Mouse (Mus musculus) embryo, embryonic 10 days (tissue): ENCODE results near the gene Ccdc86.

Experiments
- DNase-seq: peaks from one replicate; pipeline ENCODE4 v3.0.0-alpha.2; 2015; ENCODE audit warnings: low spot score

Gene Ccdc86

DNA sequence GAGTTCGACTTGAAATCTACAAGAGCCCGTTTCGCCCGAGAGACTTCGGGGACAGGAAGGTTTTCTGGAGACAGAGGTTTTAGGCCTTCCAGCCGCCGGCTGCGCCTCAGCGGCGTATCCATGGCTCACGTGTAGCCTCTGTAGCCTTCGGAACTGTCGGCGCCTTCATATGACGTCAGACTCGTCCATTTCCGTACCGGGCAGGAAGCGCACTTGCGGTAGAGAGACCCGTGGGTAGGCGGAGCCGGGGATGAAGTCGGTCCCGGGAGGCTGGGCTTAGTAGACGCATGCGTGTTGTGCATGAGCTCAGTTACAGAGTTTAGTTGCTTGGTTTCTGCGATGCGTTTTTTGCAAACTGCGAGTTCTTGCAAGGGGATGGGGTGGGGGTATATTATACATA lies at the start of gene Ccdc86:
TSS of gene Ccdc86 (minus strand) at position 155 of the 400 bp plus-strand sequence.
- peak; percentile 100 for DNase-seq

- DNase-seq = no peak
These were observed 44.1 kb upstream of the Ccdc86 start, which contains the start of gene Ms4a15 for GRCm38 (mm10) chr19:10993150-10993549. TSS of gene Ms4a15 (minus strand) at chr19:10993250.

DNA sequence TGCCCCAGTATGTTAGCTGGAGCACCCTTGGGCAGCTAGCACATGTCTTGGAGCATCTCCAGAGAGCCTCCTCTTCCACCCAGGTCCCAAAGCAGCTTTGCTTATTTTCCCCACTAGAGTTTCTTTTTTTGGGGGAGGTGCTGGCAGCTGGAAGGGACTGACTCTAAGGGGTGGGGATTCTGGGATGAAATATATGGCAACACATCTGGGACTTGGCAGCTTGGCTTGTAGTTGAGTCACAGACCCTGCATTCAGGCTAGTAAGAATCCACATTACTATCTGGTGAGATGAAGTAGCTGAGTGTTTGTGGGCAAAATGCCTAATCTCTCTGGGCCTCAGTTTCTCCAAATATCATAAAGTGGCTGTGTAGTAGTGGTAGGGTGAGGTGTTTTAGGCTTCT lies 42.8 kb upstream of the Ccdc86 start:
- no peak for DNase-seq

DNA sequence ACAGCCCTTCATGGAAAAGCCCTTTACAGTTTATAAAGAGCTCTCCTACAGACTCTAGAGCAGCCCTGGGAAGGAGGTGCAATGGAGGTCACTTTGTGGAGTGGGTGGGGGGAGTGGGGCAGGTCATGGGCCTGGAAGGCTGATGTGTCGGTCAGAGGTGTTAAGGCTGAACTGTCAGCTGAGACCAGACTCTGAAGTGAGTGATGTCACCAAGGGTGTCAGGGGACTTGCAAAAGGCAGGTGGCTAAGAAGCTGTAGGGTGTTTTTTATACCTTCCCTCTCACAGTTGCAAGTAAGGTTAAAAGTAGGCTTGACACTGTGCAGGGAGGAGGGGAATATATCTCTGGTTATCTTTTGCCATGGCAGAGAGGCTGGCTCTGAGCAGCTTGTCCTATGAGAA lies 41.7 kb upstream of the Ccdc86 start:
- DNase-seq = no peak

DNA sequence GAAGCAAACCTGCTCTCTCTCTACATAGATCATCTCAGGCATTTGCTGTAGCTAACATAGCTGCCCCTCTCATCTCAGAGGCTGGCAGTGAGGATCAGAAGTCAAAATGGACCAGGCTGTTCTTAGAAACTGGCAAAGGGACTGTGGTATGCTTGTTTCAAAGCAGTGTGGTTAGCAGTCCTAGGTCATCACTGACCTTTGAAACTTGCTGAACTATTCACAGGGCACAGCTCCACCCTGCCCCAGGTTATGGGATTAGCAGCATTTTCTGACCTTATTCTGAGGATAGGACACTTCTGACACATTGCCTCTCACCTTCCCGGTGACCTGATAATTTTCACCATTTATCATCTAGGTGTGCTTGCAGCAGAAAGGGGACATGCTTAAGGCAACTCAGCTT lies 39.5 kb upstream of the Ccdc86 start:
- no peak for DNase-seq

- DNase-seq = no peak
These were observed 36.8 kb upstream of the Ccdc86 start for GRCm38 (mm10) chr19:10985889-10986288.

DNA sequence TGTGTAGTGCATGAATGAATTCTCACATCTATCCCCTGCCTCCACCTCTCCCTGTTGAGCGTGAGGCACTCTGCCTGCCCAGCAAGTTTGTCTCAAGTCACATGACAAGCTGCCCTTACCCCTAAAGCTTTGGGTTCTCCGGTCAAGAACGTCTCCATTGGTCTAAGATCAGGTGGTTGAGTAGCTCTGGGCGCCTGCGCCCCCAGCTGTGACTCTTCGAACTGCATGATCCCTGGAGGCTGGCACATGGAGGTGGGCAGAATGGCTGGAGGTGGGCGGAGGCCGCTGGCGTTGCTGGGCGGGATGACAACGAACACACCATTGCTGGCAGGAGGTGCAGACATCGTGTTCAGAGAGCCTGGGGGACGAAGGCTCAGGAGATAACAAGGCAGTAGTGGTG lies 35.5 kb upstream of the Ccdc86 start:
- no peak for DNase-seq

GRCm38 (mm10) chr19:10983146-10983545 lies 34.1 kb upstream of the Ccdc86 start:
- DNase-seq = peak; percentile 63

DNA sequence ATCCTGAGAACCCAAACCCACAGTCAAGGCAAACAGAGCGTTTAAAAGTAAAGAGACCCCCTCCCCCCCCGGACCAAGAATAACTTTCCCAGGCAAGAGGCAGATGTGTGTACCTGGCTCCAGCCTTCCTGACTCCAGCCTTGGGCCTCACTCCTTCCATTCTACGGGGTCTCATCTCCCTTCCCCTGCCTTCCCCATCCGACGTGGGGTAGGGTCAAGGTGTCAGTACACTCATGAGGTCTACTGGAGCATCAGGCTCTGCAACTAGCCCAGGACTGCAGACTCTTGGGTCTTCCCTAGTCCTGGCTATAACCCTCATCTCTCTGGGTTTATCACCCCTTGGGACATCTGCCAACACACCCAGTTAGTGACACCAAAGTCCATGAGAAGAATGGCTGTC lies 31.1 kb upstream of the Ccdc86 start:
- DNase-seq = no peak

GRCm38 (mm10) chr19:10979184-10980168 lies 30.4 kb upstream of the Ccdc86 start:
- DNase-seq = peak; percentile 81

DNA sequence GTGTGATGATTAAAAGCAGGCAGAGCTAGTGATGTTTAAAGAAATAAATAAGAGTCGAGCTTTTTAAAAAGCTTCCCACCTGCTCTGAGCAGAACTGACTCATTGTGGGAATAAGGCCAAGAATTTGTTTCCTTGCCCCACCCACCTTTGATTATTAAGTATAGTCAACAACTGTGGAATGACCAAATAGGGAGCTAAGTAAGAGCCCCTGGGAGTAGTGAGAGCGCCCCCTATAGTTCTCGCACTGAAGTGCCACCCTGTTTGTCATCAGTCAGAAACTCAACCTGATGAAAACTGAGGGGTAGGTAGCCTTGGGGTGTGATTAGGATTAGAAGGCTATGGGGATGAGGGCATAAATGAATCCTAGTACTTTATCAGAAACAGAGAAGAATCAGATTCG lies 27.3 kb upstream of the Ccdc86 start:
- no peak for DNase-seq

DNA sequence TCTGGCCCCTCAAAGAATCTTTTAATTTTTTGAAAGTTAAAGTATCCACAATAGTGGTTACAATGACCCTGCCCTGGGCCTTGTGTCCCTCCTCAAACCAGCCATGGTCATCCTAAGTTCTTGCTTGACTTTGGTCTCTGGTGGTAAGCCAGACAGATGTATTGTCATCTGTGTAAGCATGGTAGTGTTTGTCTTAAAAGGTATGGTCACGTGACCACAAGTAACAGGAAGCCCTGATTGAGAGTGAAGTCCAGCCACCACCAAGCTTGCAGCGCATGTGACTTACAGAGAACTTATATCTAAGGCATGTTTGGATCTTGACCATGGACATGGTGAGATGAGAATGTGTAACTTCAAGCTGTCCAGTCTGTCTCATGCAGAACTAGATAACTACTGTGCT lies 26.1 kb upstream of the Ccdc86 start:
- DNase-seq = no peak

DNA sequence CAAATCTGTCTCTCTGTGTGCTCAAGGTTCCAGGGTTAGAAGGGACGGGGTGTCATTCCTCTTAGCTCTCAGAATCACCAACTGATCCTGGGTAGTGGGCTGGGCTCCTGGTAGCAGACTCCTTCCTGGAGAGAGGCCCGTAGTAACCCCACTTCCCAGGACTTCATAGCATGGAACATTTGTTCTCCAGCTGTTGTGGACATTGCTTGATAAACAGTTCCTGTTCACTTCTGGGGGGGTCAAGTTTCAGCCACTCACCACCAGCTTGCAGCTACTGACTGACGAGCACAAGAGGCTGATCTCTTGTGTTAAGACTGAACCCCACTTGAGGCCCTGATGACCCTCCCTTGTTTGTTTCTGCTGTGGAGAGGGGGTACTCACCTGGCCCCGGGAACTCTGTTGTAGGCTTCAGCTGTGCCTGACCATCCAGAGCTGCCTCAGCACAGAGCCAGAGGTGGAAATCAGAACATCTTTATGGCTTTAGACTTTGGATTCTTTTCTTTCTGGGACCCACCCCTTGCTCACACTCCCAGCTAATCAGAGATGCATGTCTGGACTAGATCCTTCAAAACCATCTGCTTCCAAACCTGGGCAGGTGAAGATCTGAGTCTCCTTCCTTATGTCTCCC lies 25.3 kb upstream of the Ccdc86 start, which contains the start of gene Ms4a10:
TSS of gene Ms4a10 (minus strand) at position 433 of the 628 bp plus-strand sequence.
- DNase-seq = peak; percentile 11

DNA sequence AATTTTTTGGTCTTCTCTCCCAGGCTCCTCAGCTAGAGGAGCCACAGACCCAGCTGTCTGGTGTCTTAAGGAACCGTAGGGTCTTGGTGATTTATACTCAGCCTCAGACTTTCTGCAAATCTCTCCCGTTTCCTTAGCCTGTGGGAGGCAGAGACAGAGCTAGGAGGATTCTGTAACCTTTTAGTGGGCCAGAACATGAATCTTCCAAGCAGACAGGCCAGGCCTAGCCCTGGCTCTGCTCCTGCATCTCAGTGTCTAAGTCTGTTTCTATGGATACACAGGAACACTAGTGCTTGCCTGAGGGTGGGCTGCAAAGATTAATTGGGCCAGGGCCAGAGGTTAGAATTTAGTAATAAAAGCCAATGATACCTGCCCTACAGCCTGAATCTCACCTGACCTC lies 24.1 kb upstream of the Ccdc86 start:
- peak; percentile 14 for DNase-seq

DNA sequence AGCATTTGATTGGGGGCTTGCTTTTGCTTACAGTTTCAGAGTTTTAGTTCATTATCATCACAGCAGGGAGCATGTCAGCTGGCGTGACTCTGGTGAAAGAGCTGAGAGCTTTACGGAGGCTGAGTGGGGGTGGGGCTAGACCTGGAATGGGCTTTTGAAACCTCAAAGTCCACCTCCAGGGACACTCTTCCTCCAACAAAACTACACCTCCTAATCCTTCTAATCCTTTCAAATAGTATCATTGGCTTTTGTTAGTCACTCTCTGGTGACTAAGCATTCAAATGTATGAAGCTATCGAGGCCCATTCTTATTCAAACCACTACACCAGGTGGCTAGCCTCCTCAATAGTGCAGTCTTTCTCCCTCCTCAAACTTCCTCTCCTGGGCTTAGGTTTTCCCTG lies 23.6 kb upstream of the Ccdc86 start:
- no peak for DNase-seq

DNA sequence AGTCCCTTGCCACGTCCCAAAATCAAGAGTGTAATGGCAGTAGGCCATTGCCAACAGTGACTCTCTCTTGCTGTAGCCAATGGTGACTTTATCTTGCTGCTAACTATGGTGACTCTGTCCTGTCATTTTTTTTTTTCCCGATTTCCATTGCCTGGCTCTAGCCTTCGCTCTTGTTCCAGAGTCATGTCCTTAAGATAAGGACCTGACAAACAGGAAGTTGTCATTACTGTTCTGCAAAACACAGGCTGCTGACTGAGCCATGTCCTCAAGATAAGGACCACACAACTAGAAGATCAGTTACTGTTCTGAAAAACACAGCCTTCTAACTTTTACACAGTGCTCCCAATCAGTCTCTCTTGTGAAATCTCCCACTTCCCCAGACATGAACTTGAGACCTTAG lies 21.4 kb upstream of the Ccdc86 start:
- DNase-seq = no peak

- no peak for DNase-seq
These were observed 19.5 kb upstream of the Ccdc86 start for GRCm38 (mm10) chr19:10968578-10968977.

DNA sequence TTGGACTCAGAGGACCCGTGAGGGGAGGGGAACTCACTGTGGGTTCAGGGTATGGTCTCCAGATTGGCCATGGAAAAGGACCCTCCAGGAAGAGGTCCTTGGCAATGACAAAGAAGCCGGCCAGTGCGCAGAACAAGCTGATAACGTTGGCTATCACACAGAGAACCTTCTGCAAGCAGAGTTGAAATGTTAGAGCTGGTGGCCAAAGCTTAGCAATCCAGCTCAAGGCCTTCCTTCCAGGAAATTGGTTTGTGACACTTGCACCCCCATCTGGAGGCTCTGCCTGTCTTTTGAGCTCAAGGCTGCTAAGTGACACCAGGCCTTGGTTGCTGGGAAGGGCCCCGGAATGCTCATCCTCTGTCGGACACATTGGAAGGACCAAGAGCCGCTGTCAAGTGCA lies 16.7 kb upstream of the Ccdc86 start:
- DNase-seq = no peak

GRCm38 (mm10) chr19:10959978-10960346 lies 10.9 kb upstream of the Ccdc86 start:
- no peak for DNase-seq

GRCm38 (mm10) chr19:10959085-10959977 lies 10.3 kb upstream of the Ccdc86 start:
- peak; percentile 85 for DNase-seq

- DNase-seq = peak; percentile 47
These were observed 3.2 kb upstream of the Ccdc86 start for GRCm38 (mm10) chr19:10952021-10952939.
